In genomic region chr6:147010811-147011520, GRCm38 (mm10) we compare ENCODE assay signal across 26 mouse cellular contexts. TPM values are rescaled to one million over a fixed set of nuclear protein-coding genes. Genes with fewer than 3 reads are reported as not detected.
DNase-seq lines count a peak whose midpoint lies in the region; ATAC-seq and TF ChIP-seq lines count a peak whose summit lies in the region.
"Had no signal": no experiment of that assay in that cellular context is flagged by ENCODE, and none has a peak within 500 bp of the region (broad histone marks: within the 10 kb centered on the region; RNA-seq: fewer than 3 reads in every experiment).

No protein-coding gene starts in this region.

- no peaks in the 10 kb centered on the region for H3K79me2 ChIP-seq in heart, adult 2 months (replicated peaks; ENCODE audit: control insufficient read depth, insufficient read depth, low read length)
- H3K79me2 ChIP-seq in liver, adult 2 months (ENCODE audit: control insufficient read depth, insufficient read depth, low read length): no peaks in the 10 kb centered on the region

- no peaks in the 10 kb centered on the region; the same call in 1 of the 2 replicates for H3K36me3 ChIP-seq in heart, adult 2 months (ENCODE audit: control insufficient read depth, insufficient read depth, low read length)
- peaks cover 54% of the 10 kb centered on the region for H3K36me3 ChIP-seq in liver, adult 2 months (ENCODE audit: control insufficient read depth, insufficient read depth, low read length)
- peaks cover 24% of the 10 kb centered on the region for H3K36me3 ChIP-seq in liver, postnatal 0 days (replicated peaks; ENCODE audit: insufficient read depth, low read length)
- H3K36me3 ChIP-seq in embryonic facial prominence, embryonic 13.5 days: peaks cover 58% of the 10 kb centered on the region
- H3K36me3 ChIP-seq: neural tube, embryonic 13.5 days had no signal

- intact Hi-C loops in heart, adult 2 months (cut with DNase I): loop anchor here (5.0 to 10.0 kb wide), 2 partner anchors 91 to 804 kb away; no protein-coding TSS in a partner anchor

- H3K27me3 ChIP-seq in heart, adult 2 months (ENCODE audit: control insufficient read depth, insufficient read depth, low read length): no peaks in the 10 kb centered on the region
- no peaks in the 10 kb centered on the region for H3K27me3 ChIP-seq in liver, adult 2 months (ENCODE audit: control insufficient read depth, insufficient read depth, low read length)
- H3K27me3 ChIP-seq in liver, postnatal 0 days (ENCODE audit: insufficient read depth, low read length): no peaks in the 10 kb centered on the region
- no peaks in the 10 kb centered on the region for H3K27me3 ChIP-seq in embryonic facial prominence, embryonic 13.5 days
- H3K27me3 ChIP-seq: neural tube, embryonic 13.5 days had no signal

- H3K27ac ChIP-seq in heart, adult 2 months: peak overlapping the region; percentile 51
- no peak overlapping the region for H3K27ac ChIP-seq in liver, adult 2 months (replicated peaks; ENCODE audit: insufficient read depth, low read depth, low read length)
- H3K27ac ChIP-seq in liver, postnatal 0 days (ENCODE audit: low read depth): no peak overlapping the region
- peak overlapping the region; percentile 64 for H3K27ac ChIP-seq in embryonic facial prominence, embryonic 13.5 days
- H3K27ac ChIP-seq: hindbrain, embryonic 10.5 days; left cerebral cortex, adult 2 months; liver, embryonic 14.5 days; neural tube, embryonic 13.5 days had no signal

- no peak for ATAC-seq in liver, postnatal 0 days
- ATAC-seq in embryonic facial prominence, embryonic 13.5 days (ENCODE audit: insufficient number of reproducible peaks, insufficient read depth, low FRiP score, low TSS enrichment, low read depth): no peak

- TF ChIP-seq CTCF in heart, adult 2 months (IDR thresholded peaks at IDR 0.05): no peak
- no peak for TF ChIP-seq CTCF in liver, adult 2 months (IDR thresholded peaks at IDR 0.05; ENCODE audit: low read depth, low read length)
- no peak for TF ChIP-seq CTCF in liver, postnatal 0 days (IDR thresholded peaks at IDR 0.05; ENCODE audit: low read depth)

- TF ChIP-seq POLR2A in heart, adult 2 months (IDR thresholded peaks at IDR 0.05; ENCODE audit: insufficient read depth, low read depth, low read length): no peak
- TF ChIP-seq POLR2A in liver, adult 2 months (IDR thresholded peaks at IDR 0.05; ENCODE audit: extremely low read depth, insufficient read depth, low read length): no peak

- TF ChIP-seq EP300 in heart, adult 2 months (IDR thresholded peaks at IDR 0.05; ENCODE audit: insufficient read depth, low read depth, low read length): no peak
- TF ChIP-seq EP300 in liver, postnatal 0 days (IDR thresholded peaks at IDR 0.05; ENCODE audit: low read depth): no peak

- DNase-seq in heart, adult 2 months: no peak
- no peak for DNase-seq in heart, postnatal 4 days
- peak; percentile 10 for DNase-seq in liver, adult 2 months (ENCODE audit: extremely low read depth, low read depth, low spot score)
- DNase-seq in liver, postnatal 0 days: no peak
- peak; percentile 29 for DNase-seq in skeletal muscle tissue, adult 2 months (ENCODE audit: low read depth, low spot score)
- no peak for DNase-seq in testis, postnatal 14 days (ENCODE audit: low spot score)
- no peak for DNase-seq in frontal cortex, postnatal 25 days (ENCODE audit: low spot score in 2 of 2)
- DNase-seq: adrenal gland, adult 2 months; cerebellum, adult 2 months; heart, adult 11 months; kidney, adult 2 months; kidney, postnatal 25 days; layer of hippocampus, adult 9-11 months; lung, postnatal 10 days; midbrain, embryonic 14.5 days; spleen, adult 18-20 months; thymus, adult 2 months had no signal

- 0 out of 2 replicates have a peak, but pooled peaks cover 1% of the 10 kb centered on the region for H3K4me1 ChIP-seq in heart, adult 2 months (ENCODE audit: control insufficient read depth, insufficient read depth, low read length)
- H3K4me1 ChIP-seq in liver, adult 2 months (ENCODE audit: control insufficient read depth, insufficient read depth, low read length): no peaks in the 10 kb centered on the region
- no peaks in the 10 kb centered on the region for H3K4me1 ChIP-seq in liver, postnatal 0 days (ENCODE audit: insufficient read depth)
- H3K4me1 ChIP-seq in embryonic facial prominence, embryonic 13.5 days: peaks cover 24% of the 10 kb centered on the region
- H3K4me1 ChIP-seq: hindbrain, embryonic 10.5 days; neural tube, embryonic 13.5 days had no signal

- H3K9ac ChIP-seq in heart, adult 2 months (ENCODE audit: low read depth, low read length): no peak overlapping the region
- H3K9ac ChIP-seq in liver, adult 2 months (ENCODE audit: low read depth, low read length): no peak overlapping the region
- H3K9ac ChIP-seq in liver, postnatal 0 days (replicated peaks): no peak overlapping the region
- H3K9ac ChIP-seq in embryonic facial prominence, embryonic 13.5 days: 0 out of 2 replicates have a peak overlapping the region, but pooled peaks have one; percentile 16
- H3K9ac ChIP-seq: liver, embryonic 14.5 days; neural tube, embryonic 13.5 days had no signal

- H3K9me3 ChIP-seq in liver, postnatal 0 days (ENCODE audit: low read length): no peaks in the 10 kb centered on the region
- no peaks in the 10 kb centered on the region for H3K9me3 ChIP-seq in embryonic facial prominence, embryonic 13.5 days
- H3K9me3 ChIP-seq: hindbrain, embryonic 10.5 days; neural tube, embryonic 13.5 days had no signal

- no peak overlapping the region for H3K4me3 ChIP-seq in heart, adult 2 months
- H3K4me3 ChIP-seq in liver, adult 2 months (ENCODE audit: insufficient read depth, low read depth, low read length): no peak overlapping the region
- H3K4me3 ChIP-seq in liver, postnatal 0 days (ENCODE audit: low read depth, low read length): no peak overlapping the region
- H3K4me3 ChIP-seq in embryonic facial prominence, embryonic 13.5 days: no peak overlapping the region
- H3K4me3 ChIP-seq: hindbrain, embryonic 10.5 days; left cerebral cortex, adult 2 months; neural tube, embryonic 13.5 days had no signal

- 81% methylated on average over 15 of the region's 15 CpGs for WGBS in heart, adult 2 months
- WGBS in liver, adult 2 months: 87% methylated on average over 15 of the region's 15 CpGs
- 78% methylated on average over 15 of the region's 15 CpGs for WGBS in liver, postnatal 0 days (ENCODE audit: insufficient replicate concordance)
- WGBS in embryonic facial prominence, embryonic 13.5 days: 71% methylated on average over 15 of the region's 15 CpGs

- no peak overlapping the region for H3K4me2 ChIP-seq in liver, postnatal 0 days (ENCODE audit: low read depth, low read length)
- H3K4me2 ChIP-seq in embryonic facial prominence, embryonic 13.5 days: peak overlapping the region; percentile 9; the same call in 1 of the 2 replicates
- H3K4me2 ChIP-seq: neural tube, embryonic 13.5 days had no signal

RNA-seq across cellular contexts. Expression of gene Rep15, which starts 21.4 kb away (rescaled TPM):
- under 1 TPM; 0.86 to 0.96 TPM for total RNA-seq in heart, adult 2 months (2021)
- 0.12 and 0.56 TPM in 2 replicates for polyA plus RNA-seq in heart, adult 2 months (2012; rRNA removed)
- 1 to 10 TPM; 1.3 to 1.4 TPM for total RNA-seq in heart, postnatal 4 days (2021)
- 0.37 and 0.67 TPM in 2 replicates for total RNA-seq in liver, adult 2 months (2014; rRNA removed)
- polyA plus RNA-seq in liver, adult 2 months (2012; rRNA removed): 0.05 TPM in 1 of 2 replicates, not detected in the other
- polyA plus RNA-seq in liver, postnatal 0 days (2015; fragmentation: Nextera tagmentation; extraction: Ambion mirVana): 0.14 and 0.19 TPM in 2 replicates
- polyA plus RNA-seq in embryonic facial prominence, embryonic 13.5 days (2015; fragmentation: Nextera tagmentation; extraction: Ambion mirVana): 1.3 and 1.7 TPM in 2 replicates
- total RNA-seq: megakaryocyte progenitor cell, adult 5-6 weeks had no signal

RNA-seq across cellular contexts. Expression of gene Mrps35, which starts 31.6 kb away (rescaled TPM):
- 100 to 1,000 TPM; 168 to 170 TPM for total RNA-seq in heart, adult 2 months (2021)
- 28.7 and 38.2 TPM in 2 replicates for polyA plus RNA-seq in heart, adult 2 months (2012; rRNA removed)
- total RNA-seq in heart, postnatal 4 days (2021): 100 to 1,000 TPM; 145 to 147 TPM
- total RNA-seq in liver, adult 2 months (2014; rRNA removed): 15.2 and 22.1 TPM in 2 replicates
- polyA plus RNA-seq in liver, adult 2 months (2012; rRNA removed): 8.7 and 9.6 TPM in 2 replicates
- 59.3 and 62.5 TPM in 2 replicates for polyA plus RNA-seq in liver, postnatal 0 days (2015; fragmentation: Nextera tagmentation; extraction: Ambion mirVana)
- polyA plus RNA-seq in embryonic facial prominence, embryonic 13.5 days (2015; fragmentation: Nextera tagmentation; extraction: Ambion mirVana): 102 and 106 TPM in 2 replicates

RNA-seq across cellular contexts. Expression of gene 1700034J05Rik, which starts 56.7 kb away (rescaled TPM):
- total RNA-seq in heart, adult 2 months (2021): not detected
- not detected in 2 replicates for polyA plus RNA-seq in heart, adult 2 months (2012; rRNA removed)
- not detected for total RNA-seq in heart, postnatal 4 days (2021)
- total RNA-seq in liver, adult 2 months (2014; rRNA removed): not detected in 2 replicates
- not detected in 2 replicates for polyA plus RNA-seq in liver, adult 2 months (2012; rRNA removed)
- polyA plus RNA-seq in liver, postnatal 0 days (2015; fragmentation: Nextera tagmentation; extraction: Ambion mirVana): 0.05 TPM in 1 of 2 replicates, not detected in the other
- polyA plus RNA-seq in embryonic facial prominence, embryonic 13.5 days (2015; fragmentation: Nextera tagmentation; extraction: Ambion mirVana): 0.29 and 0.45 TPM in 2 replicates
- total RNA-seq: adrenal gland, adult 2 months; gastrocnemius, adult 8-10 months; left cerebral cortex, adult 2 months; megakaryocyte progenitor cell, adult 5-6 weeks had no signal
- polyA plus RNA-seq: adrenal gland, adult 2 months; cerebellum, adult 2 months; embryonic facial prominence, embryonic 11.5 days; kidney, adult 2 months; limb, embryonic 11.5 days; liver, embryonic 14.5 days; midbrain, embryonic 14.5 days; neural tube, embryonic 13.5 days; thymus, adult 2 months had no signal

Comparison
In these comparisons a context has a peak if more than half of its experiments do, and no peak if none do; other contexts are left out.
1. DNase-seq: peak in liver, adult 2 months (single experiment) and skeletal muscle tissue, adult 2 months (single experiment); none in heart, adult 2 months (0 of 2), heart, postnatal 4 days (single experiment), liver, postnatal 0 days (single experiment), testis, postnatal 14 days (single experiment) and frontal cortex, postnatal 25 days (0 of 2).
2. H3K27ac ChIP-seq: peak in heart, adult 2 months (single experiment) and embryonic facial prominence, embryonic 13.5 days (single experiment); none in liver, adult 2 months (single experiment) and liver, postnatal 0 days (single experiment).